Mouse (Mus musculus): Measurements from ENCODE around the gene Nptx2. TPM values are rescaled to one million over a fixed set of nuclear protein-coding genes. Genes with fewer than 3 reads are reported as not detected.

Gene Nptx2
- total RNA-seq (2023) = not detected in 4 replicates

DNA sequence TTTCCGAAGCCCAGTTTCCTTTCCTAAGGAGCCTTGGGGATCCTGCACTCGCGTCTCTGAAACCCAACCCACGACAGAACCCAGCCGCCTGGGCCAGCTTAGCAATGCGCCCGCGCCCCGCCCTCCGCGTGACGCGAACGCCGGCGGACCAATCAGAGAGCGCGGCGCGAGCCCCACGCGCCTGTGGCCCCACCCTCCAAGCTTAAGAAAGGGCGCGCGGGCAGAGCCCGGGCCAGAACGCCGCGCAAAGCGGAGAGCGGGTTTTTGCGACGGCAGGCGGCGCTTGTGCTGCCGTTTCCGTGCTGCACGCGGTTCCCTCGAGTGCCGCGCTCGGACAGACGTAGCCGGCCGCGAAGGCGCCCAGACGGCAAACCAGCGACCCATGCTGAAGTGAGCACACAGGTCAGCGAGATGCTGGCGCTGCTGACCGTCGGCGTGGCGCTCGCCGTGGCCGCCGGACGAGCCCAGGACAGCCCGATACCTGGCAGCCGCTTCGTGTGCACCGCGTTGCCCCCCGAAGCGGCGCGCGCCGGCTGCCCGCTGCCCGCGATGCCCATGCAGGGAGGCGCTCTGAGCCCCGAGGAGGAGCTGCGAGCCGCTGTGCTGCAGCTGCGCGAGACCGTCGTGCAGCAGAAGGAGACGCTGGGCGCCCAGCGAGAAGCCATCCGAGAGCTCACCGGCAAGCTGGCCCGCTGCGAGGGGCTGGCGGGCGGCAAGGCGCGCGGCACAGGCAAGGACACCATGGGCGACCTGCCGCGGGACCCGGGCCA lies at the start of gene Nptx2:
Nptx2 (plus strand) TSS at position 250 of the 770 bp plus-strand sequence.

Other genes starting within 250 kb of the Nptx2 start
- 5.8 to 6.9 TPM (median 6.3 TPM) in 4 replicates for gene Baiap2l1, start 187.8 kb upstream of the Nptx2 start, total RNA-seq (2023)
- not detected in 4 replicates for gene Tmem130, start 215.9 kb downstream of the Nptx2 start, total RNA-seq (2023)
- 137 to 163 TPM (median 155 TPM) in 4 replicates for gene Trrap, start 221.8 kb downstream of the Nptx2 start, total RNA-seq (2023)